Mouse (Mus musculus): ENCODE results near the gene Gm10203. TPM values are rescaled to one million over a fixed set of nuclear protein-coding genes. Genes with fewer than 3 reads are reported as not detected.
A peak's percentile ranks its signal among the peaks of the same experiment; 100 is the strongest.

The Gm10203 gene
- polyA plus RNA-seq, 1 experiment from 2014 or later, result not detected

DNA sequence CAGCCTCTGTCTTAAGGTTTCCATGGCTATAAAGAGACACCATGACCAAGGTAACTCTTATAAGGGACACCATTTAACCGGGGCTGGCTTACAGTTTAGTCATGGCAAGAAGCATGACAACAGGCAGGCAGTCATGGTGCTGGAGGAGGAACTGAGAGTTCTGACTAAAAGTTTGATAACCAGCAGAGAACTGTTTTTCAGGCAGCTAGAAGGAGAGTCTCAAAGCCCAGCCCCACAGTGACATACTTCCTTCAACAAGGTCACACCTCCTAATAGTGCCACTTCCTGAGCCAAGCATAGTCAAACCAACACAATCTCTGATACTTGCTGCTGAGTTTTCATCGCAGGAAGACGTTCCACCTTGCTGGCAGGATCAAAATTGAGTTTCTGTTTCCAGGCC is 9.0 kb downstream of the Gm10203 start:
- ATAC-seq (replicated peaks; ENCODE audit: low FRiP score, low TSS enrichment, low read depth), result no peak

DNA sequence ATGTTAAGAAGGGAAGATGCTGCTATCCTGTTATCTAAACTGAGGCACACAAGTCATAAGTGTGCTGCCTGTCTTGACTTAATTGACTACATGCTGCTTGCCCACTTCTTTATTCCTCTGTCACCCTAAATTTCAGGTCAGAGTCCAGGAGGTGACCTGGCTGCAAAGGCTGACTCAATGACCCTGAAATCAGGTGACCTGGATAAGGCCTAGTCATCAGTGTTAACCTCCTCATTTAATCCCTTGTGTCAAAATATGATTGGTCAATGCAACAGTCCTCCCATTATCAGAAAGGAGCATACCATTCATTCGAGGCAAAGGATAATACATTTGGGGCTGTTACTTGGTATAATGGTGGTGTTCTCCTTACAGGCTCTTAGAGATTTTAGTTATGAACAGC is 9.5 kb downstream of the Gm10203 start, which contains the start of gene Etfbkmt:
Gene Etfbkmt (plus strand): TSS at position 379 of the 400 bp plus-strand sequence.
- no peaks in the 10 kb centered on the region for H3K27me3 ChIP-seq (replicated peaks; ENCODE audit: control insufficient read depth, insufficient read depth, low read length)
- ATAC-seq (replicated peaks; ENCODE audit: low FRiP score, low TSS enrichment, low read depth), result no peak
- H3K27ac ChIP-seq (ENCODE audit: low read depth), result 0 out of 2 replicates have a peak within 1 kb of the TSS, but pooled peaks have one; percentile 70
- H3K36me3 ChIP-seq (ENCODE audit: control insufficient read depth, insufficient read depth, low read length), result peaks cover 6% of the 10 kb centered on the region; the same call in 1 of the 2 replicates
- H3K4me2 ChIP-seq (ENCODE audit: low read length), result no peak within 1 kb of the TSS
- DNase-seq (ENCODE audit: low spot score), result no peak
- H3K4me1 ChIP-seq (replicated peaks; ENCODE audit: control insufficient read depth, insufficient read depth, low read length), result peaks cover 10% of the 10 kb centered on the region
- no peaks in the 10 kb centered on the region for H3K9me3 ChIP-seq (ENCODE audit: control insufficient read depth, low read length)
- no peak within 1 kb of the TSS for H3K9ac ChIP-seq (ENCODE audit: low read length)
- 77% methylated on average over 1 of the region's 1 CpGs for WGBS
- no peak within 1 kb of the TSS for H3K4me3 ChIP-seq (ENCODE audit: low read depth, low read length)

More for the DNA sequence above, 9.0 kb downstream of the Gm10203 start:
- no peak for DNase-seq (ENCODE audit: low spot score)
- H3K9me3 ChIP-seq (ENCODE audit: control insufficient read depth, low read length), result no peaks in the 10 kb centered on the region
- H3K27ac ChIP-seq (ENCODE audit: low read depth), result no peak overlapping the region
- H3K4me3 ChIP-seq (ENCODE audit: low read depth, low read length), result no peak overlapping the region
- no peak overlapping the region for H3K9ac ChIP-seq (ENCODE audit: low read length)
- peaks cover 2% of the 10 kb centered on the region; the same call in 1 of the 2 replicates for H3K36me3 ChIP-seq (ENCODE audit: control insufficient read depth, insufficient read depth, low read length)
- WGBS, result 94% methylated on average over 3 of the region's 3 CpGs
- H3K4me1 ChIP-seq (replicated peaks; ENCODE audit: control insufficient read depth, insufficient read depth, low read length), result peaks cover 13% of the 10 kb centered on the region
- H3K4me2 ChIP-seq (ENCODE audit: low read length), result no peak overlapping the region
- H3K27me3 ChIP-seq (replicated peaks; ENCODE audit: control insufficient read depth, insufficient read depth, low read length), result no peaks in the 10 kb centered on the region

DNA sequence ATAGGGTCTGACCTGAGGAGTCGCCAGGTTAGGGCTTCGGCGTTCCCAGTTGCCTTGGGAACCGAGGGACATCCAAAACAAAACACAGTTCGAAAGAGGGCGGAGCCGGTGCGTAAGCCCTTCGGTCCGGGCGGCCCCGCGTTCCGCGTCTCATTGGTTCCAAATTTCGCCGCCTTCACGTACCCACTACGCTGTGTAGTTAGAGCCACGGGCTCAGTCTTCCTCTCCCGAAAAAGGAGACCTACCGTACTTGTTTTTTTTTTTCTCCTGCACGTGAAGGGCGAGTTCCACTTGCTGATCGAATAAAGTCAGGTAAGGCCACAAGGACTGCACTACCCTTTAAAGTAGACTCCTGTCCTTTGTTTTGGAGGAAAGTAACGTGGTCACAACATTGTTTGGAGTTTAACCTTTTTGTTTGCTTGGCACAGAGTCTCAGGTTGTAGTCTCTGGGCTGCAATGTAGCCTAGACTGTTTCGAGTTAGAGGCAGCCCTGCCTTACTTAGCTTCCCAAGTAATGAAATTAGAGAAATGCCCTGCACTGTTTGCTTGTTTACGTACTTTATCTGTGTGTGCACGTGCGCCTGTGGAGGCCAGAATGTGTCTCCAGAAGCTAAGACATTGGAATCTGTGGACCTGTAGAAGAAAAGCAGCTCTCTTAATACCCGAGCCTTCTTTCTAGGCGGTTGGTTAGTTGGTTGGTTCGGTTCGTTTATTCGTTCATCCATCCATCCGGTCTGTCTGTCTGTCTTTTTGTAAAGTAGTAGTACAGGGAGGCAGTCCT is 11.6 kb downstream of the Gm10203 start:
- Histone ChIP-seq H3K36me3 (ENCODE audit: control insufficient read depth, insufficient read depth, low read length) (peaks cover 6% of the 10 kb centered on the region; the same call in 1 of the 2 replicates), H3K9ac (ENCODE audit: low read length) (peak overlapping the region; percentile 68), H3K4me1 (replicated peaks; ENCODE audit: control insufficient read depth, insufficient read depth, low read length) (0 out of 2 replicates have a peak, but pooled peaks cover 5% of the 10 kb centered on the region), H3K4me3 (ENCODE audit: low read depth, low read length) (peak overlapping the region; percentile 58), H3K27me3 (replicated peaks; ENCODE audit: control insufficient read depth, insufficient read depth, low read length) (no peaks in the 10 kb centered on the region), H3K4me2 (ENCODE audit: low read length) (peak overlapping the region; percentile 81), H3K9me3 (ENCODE audit: control insufficient read depth, low read length) (no peaks in the 10 kb centered on the region), H3K27ac (ENCODE audit: low read depth) (peak overlapping the region; percentile 70)
- DNase-seq (ENCODE audit: low spot score) (peak; percentile 90), ATAC-seq (replicated peaks; ENCODE audit: low FRiP score, low TSS enrichment, low read depth) (peak; percentile 93)
- WGBS, result 6% methylated on average over 36 of the region's 36 CpGs

DNA sequence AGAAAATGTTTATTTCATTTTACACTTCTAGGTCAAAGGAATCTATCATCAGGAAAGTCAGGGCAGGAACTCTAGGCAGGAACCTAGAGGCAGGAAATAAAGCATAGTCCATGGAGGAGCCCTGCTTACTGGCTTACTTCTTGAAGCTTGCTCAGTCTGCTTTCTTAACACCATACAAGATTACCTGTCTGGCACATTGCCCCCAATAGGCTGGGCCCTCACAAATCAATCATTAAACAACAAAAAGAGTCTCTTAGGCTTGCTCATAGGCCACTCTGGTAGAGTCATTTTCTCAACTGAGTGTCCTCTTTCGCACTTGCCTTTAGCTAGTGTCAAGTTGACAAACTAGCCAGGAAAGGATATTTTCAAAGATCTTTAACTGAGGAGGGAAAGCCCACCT is 15.2 kb downstream of the Gm10203 start:
- ATAC-seq (replicated peaks; ENCODE audit: low FRiP score, low TSS enrichment, low read depth), result no peak
- WGBS, result 97% methylated on average over 1 of the region's 1 CpGs
- H3K27me3 ChIP-seq (replicated peaks; ENCODE audit: control insufficient read depth, insufficient read depth, low read length), result no peaks in the 10 kb centered on the region
- no peak overlapping the region for H3K4me3 ChIP-seq (ENCODE audit: low read depth, low read length)
- H3K4me1 ChIP-seq (replicated peaks; ENCODE audit: control insufficient read depth, insufficient read depth, low read length), result peaks cover 5% of the 10 kb centered on the region; the same call in 1 of the 2 replicates
- H3K36me3 ChIP-seq (ENCODE audit: control insufficient read depth, insufficient read depth, low read length), result peaks cover 13% of the 10 kb centered on the region; the same call in 1 of the 2 replicates
- H3K9me3 ChIP-seq (ENCODE audit: control insufficient read depth, low read length), result no peaks in the 10 kb centered on the region
- no peak for DNase-seq (ENCODE audit: low spot score)
- H3K27ac ChIP-seq (ENCODE audit: low read depth), result no peak overlapping the region
- no peak overlapping the region for H3K4me2 ChIP-seq (ENCODE audit: low read length)
- no peak overlapping the region for H3K9ac ChIP-seq (ENCODE audit: low read length)

DNA sequence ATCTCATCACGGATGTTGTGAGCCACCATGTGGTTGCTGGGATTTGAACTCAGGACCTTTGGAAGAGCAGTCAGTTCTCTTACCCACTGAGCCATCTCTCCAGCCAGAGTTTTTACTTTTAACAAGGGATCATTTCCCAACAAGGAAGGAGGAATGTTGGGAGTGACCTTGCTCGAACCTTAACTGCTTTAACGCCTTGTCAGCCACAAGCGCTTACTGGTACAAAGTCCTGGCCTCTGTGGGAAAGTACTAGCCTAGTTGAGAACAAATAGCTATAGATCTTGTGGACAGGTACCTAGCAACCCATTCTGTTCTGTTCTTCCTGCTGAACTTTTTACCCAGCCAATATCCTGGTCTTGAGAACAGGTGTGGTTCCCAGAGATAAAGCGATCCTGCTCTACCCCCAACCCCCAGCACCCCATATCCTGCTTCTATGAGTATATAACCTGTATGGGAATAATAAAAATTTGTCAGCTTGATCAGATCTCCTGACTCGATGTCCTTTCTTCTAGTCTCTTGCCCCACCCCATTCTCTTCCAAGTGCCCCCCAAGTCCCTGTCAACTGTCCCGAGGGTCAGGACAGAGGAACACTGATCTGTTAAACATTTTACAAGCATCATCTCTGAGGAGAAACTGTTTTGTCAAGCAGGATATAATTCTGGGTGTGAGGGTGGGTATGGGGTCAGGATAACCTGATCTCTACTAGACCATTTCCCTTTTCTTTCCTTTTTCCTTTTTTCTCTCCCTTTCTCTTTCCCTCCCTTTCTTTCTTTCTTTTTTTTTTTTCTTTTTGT is 18.7 kb downstream of the Gm10203 start:
- no peak overlapping the region for H3K4me2 ChIP-seq (ENCODE audit: low read length)
- peak overlapping the region; percentile 51; the same call in 1 of the 2 replicates for H3K27ac ChIP-seq (ENCODE audit: low read depth)
- no peak overlapping the region for H3K9ac ChIP-seq (ENCODE audit: low read length)
- H3K4me1 ChIP-seq (replicated peaks; ENCODE audit: control insufficient read depth, insufficient read depth, low read length), result no peaks in the 10 kb centered on the region; the same call in 1 of the 2 replicates
- H3K9me3 ChIP-seq (ENCODE audit: control insufficient read depth, low read length), result no peaks in the 10 kb centered on the region
- DNase-seq (ENCODE audit: low spot score), result no peak
- 61% methylated on average over 7 of the region's 7 CpGs for WGBS
- peaks cover 25% of the 10 kb centered on the region; the same call in 1 of the 2 replicates for H3K36me3 ChIP-seq (ENCODE audit: control insufficient read depth, insufficient read depth, low read length)
- H3K4me3 ChIP-seq (ENCODE audit: low read depth, low read length), result no peak overlapping the region
- H3K27me3 ChIP-seq (replicated peaks; ENCODE audit: control insufficient read depth, insufficient read depth, low read length), result no peaks in the 10 kb centered on the region
- peak; percentile 87 for ATAC-seq (replicated peaks; ENCODE audit: low FRiP score, low TSS enrichment, low read depth)

DNA sequence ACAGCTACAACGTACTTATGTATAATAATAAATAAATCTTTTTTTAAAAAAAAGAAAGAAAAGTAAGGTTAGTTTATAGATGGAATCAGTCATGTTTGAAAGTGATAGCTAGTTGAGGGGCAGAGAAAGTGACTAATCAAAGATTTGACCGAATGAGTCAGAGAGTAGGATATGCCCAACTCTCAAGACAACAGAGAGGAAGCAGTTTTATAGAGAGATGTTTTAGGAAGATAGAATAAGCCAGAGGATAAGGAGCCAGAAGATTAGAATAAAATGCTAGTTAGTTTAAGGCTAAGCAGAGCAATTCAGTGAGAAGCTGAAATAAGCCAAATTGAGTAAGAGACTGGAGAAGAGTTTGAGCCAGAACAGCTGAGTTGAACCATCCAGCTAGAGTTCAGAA is 22.1 kb downstream of the Gm10203 start:
- H3K4me2 ChIP-seq (ENCODE audit: low read length), result no peak overlapping the region
- no peaks in the 10 kb centered on the region for H3K27me3 ChIP-seq (replicated peaks; ENCODE audit: control insufficient read depth, insufficient read depth, low read length)
- no peaks in the 10 kb centered on the region for H3K9me3 ChIP-seq (ENCODE audit: control insufficient read depth, low read length)
- peaks cover 10% of the 10 kb centered on the region for H3K4me1 ChIP-seq (replicated peaks; ENCODE audit: control insufficient read depth, insufficient read depth, low read length)
- no peak overlapping the region for H3K27ac ChIP-seq (ENCODE audit: low read depth)
- H3K36me3 ChIP-seq (ENCODE audit: control insufficient read depth, insufficient read depth, low read length), result peaks cover 27% of the 10 kb centered on the region
- 94% methylated on average over 2 of the region's 2 CpGs for WGBS
- ATAC-seq (replicated peaks; ENCODE audit: low FRiP score, low TSS enrichment, low read depth) (no peak), DNase-seq (ENCODE audit: low spot score) (no peak)
- H3K4me3 ChIP-seq (ENCODE audit: low read depth, low read length), result no peak overlapping the region
- H3K9ac ChIP-seq (ENCODE audit: low read length), result no peak overlapping the region

DNA sequence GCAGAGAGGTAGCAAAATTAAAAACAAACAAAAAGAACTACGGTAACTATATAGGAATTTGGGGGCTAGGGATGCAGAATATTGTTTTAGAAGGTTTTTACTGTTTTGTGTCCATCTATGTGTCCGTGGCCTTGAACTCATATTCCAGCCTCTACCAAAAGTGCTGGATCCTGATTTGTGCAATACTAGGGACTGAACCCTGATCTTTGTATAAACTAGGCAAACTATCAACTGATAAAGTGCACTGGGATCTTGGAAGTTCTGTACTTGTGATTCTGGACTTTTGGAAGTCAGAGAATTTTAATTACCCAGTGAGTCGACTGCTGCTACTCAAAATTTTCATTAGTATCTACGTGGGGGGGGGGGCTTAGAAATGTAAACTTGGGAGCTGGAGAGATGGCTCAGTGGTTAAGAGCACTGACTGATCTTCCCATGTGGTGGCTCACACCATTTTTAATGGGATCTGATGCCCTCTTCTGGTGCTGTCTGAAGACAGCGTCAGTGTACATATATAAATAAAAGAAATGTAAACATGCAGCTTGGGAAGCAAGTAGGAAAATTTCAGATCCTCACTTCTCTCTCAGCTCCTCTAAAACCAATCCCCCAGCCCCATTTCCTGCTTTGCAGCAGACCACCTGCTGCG is 23.6 kb downstream of the Gm10203 start:
- Histone ChIP-seq H3K27ac (ENCODE audit: low read depth) (no peak overlapping the region; the same call in 1 of the 2 replicates), H3K9ac (ENCODE audit: low read length) (no peak overlapping the region), H3K4me2 (ENCODE audit: low read length) (no peak overlapping the region), H3K4me1 (replicated peaks; ENCODE audit: control insufficient read depth, insufficient read depth, low read length) (peaks cover 10% of the 10 kb centered on the region), H3K9me3 (ENCODE audit: control insufficient read depth, low read length) (no peaks in the 10 kb centered on the region), H3K4me3 (ENCODE audit: low read depth, low read length) (no peak overlapping the region), H3K36me3 (ENCODE audit: control insufficient read depth, insufficient read depth, low read length) (peaks cover 34% of the 10 kb centered on the region), H3K27me3 (replicated peaks; ENCODE audit: control insufficient read depth, insufficient read depth, low read length) (no peaks in the 10 kb centered on the region)
- no peak for ATAC-seq (replicated peaks; ENCODE audit: low FRiP score, low TSS enrichment, low read depth)
- DNase-seq (ENCODE audit: low spot score), result no peak
- WGBS, result 32% methylated on average over 6 of the region's 6 CpGs

Data from intestine, embryonic 14.5 days (tissue).